Mouse (Mus musculus) embryonic facial prominence, embryonic 11.5 days (tissue): Measurements from ENCODE around the gene Rnf2. TPM values are rescaled to one million over a fixed set of nuclear protein-coding genes. Genes with fewer than 3 reads are reported as not detected.
"Not testable (repeated sequence)": the region's sequence is repeated elsewhere in the genome, so short reads cannot be mapped to it uniquely, and the experiment has no call there.

Experiments
- ATAC-seq: fragments of 200-750 bp; cut with Nextera tagmentation; replicated peaks from 2 replicates; pipeline ENCODE4 v1.8.0; 2017; ENCODE audit warnings: low read depth; ENCODE audit not compliant: insufficient number of reproducible peaks, low FRiP score, low TSS enrichment
- DNase-seq: peaks from one replicate; pipeline ENCODE4 v3.0.0-alpha.2; 2015; ENCODE audit warnings: low spot score
- H3K27ac ChIP-seq: fragments of 300-500 bp; sonication (generic); replicated peaks from 2 replicates; pipeline ENCODE4 v1.5.1; 2014; ENCODE audit warnings: mild to moderate bottlenecking, low read depth, low read length, control low read depth
- H3K27me3 ChIP-seq: fragments of 300-500 bp; sonication (generic); 2 replicates; pipeline ENCODE4 v1.6.1; 2014; ENCODE audit warnings: mild to moderate bottlenecking, low read length, moderate library complexity, mixed read lengths; ENCODE audit not compliant: control insufficient read depth, insufficient read depth
- H3K36me3 ChIP-seq: fragments of 300-500 bp; sonication (generic); replicated peaks from 2 replicates; pipeline ENCODE4 v1.6.1; 2014; ENCODE audit warnings: low read depth, mild to moderate bottlenecking, low read length, moderate library complexity, mixed read lengths; ENCODE audit not compliant: control insufficient read depth, insufficient read depth
- H3K4me1 ChIP-seq: fragments of 300-500 bp; sonication (generic); 2 replicates; pipeline ENCODE4 v1.6.1; 2014; ENCODE audit warnings: low read length, mixed read lengths; ENCODE audit not compliant: control insufficient read depth, insufficient read depth
- H3K4me2 ChIP-seq: fragments of 300-500 bp; sonication (generic); 2 replicates; pipeline ENCODE4 v1.6.1; 2014; ENCODE audit warnings: low read depth, mild to moderate bottlenecking, control low read depth, low read length, moderate library complexity
- H3K4me3 ChIP-seq: fragments of 300-500 bp; sonication (generic); 2 replicates; pipeline ENCODE4 v1.5.1; 2014; ENCODE audit warnings: low read depth, low read length, control low read depth
- H3K9ac ChIP-seq: fragments of 300-500 bp; sonication (generic); replicated peaks from 2 replicates; pipeline ENCODE4 v1.6.1; 2014; ENCODE audit warnings: mild to moderate bottlenecking, control low read depth, low read length
- H3K9me3 ChIP-seq: fragments of 300-500 bp; sonication (generic); replicated peaks from 2 replicates; pipeline ENCODE4 v1.6.1; 2016; ENCODE audit warnings: mild to moderate bottlenecking, low read length, inconsistent platforms, mixed read lengths; ENCODE audit not compliant: control insufficient read depth
- WGBS: fragments of 180-500 bp; shearing (Covaris S2); extraction: QIAGEN DNeasy Blood & Tissue Kit; methylation state at CpG from one replicate; pipeline ENCODE4 v1.1.7; 2014; 5-methylcytosine and 5-hydroxymethylcytosine counted together
- polyA plus RNA-seq: library from polyadenylated mRNA; unstranded; fragments of >200 nt; fragmentation: Nextera tagmentation; extraction: Ambion mirVana; gene quantifications from 2 replicates; pipeline ENCODE4 v1.2.1, GENCODE M21; 2014

Rnf2 gene
- polyA plus RNA-seq, 1 experiment from 2014 or later = 160 TPM

GRCm38 (mm10) chr1:151482497-151482896 lies 18.3 kb downstream of the Rnf2 start:
- ATAC-seq (no peak), DNase-seq (no peak)
- no peaks in the 10 kb centered on the region for H3K9me3 ChIP-seq
- no peak overlapping the region for H3K4me3 ChIP-seq
- H3K27me3 ChIP-seq = no peaks in the 10 kb centered on the region
- no peak overlapping the region for H3K4me2 ChIP-seq
- H3K4me1 ChIP-seq = no peaks in the 10 kb centered on the region
- H3K9ac ChIP-seq = no peak overlapping the region
- 97% methylated on average over 1 of the region's 1 CpGs for WGBS
- H3K27ac ChIP-seq = no peak overlapping the region
- no peaks in the 10 kb centered on the region for H3K36me3 ChIP-seq

- H3K27me3 ChIP-seq, H3K9me3 ChIP-seq, H3K27ac ChIP-seq, ATAC-seq, H3K4me3 ChIP-seq, DNase-seq, H3K4me1 ChIP-seq, H3K9ac ChIP-seq, H3K4me2 ChIP-seq: not testable (repeated sequence)
- peaks cover 12% of the 10 kb centered on the region for H3K36me3 ChIP-seq
- WGBS = 94% methylated on average over 8 of the region's 8 CpGs
Observed at GRCm38 (mm10) chr1:151472386-151472785, 28.4 kb downstream of the Rnf2 start.

- H3K27ac ChIP-seq = no peak overlapping the region
- no peaks in the 10 kb centered on the region for H3K4me1 ChIP-seq
- no peak overlapping the region for H3K4me2 ChIP-seq
- H3K9ac ChIP-seq = no peak overlapping the region
- no peak for ATAC-seq
- DNase-seq = no peak
- H3K9me3 ChIP-seq = no peaks in the 10 kb centered on the region
- H3K4me3 ChIP-seq = no peak overlapping the region
- H3K36me3 ChIP-seq = peaks cover 12% of the 10 kb centered on the region
- 76% methylated on average over 7 of the region's 7 CpGs for WGBS
- no peaks in the 10 kb centered on the region for H3K27me3 ChIP-seq
Observed at GRCm38 (mm10) chr1:151471429-151471828, 29.3 kb downstream of the Rnf2 start.

- no peak overlapping the region for H3K9ac ChIP-seq
- ATAC-seq (0 out of 2 replicates have a peak, but pooled peaks have one; percentile 29), DNase-seq (no peak)
- no peak overlapping the region for H3K4me2 ChIP-seq
- no peak overlapping the region for H3K4me3 ChIP-seq
- no peak overlapping the region for H3K27ac ChIP-seq
- H3K9me3 ChIP-seq = no peaks in the 10 kb centered on the region
- H3K27me3 ChIP-seq = no peaks in the 10 kb centered on the region
- no peaks in the 10 kb centered on the region for H3K4me1 ChIP-seq
- H3K36me3 ChIP-seq = peaks cover 3% of the 10 kb centered on the region; the same call in 1 of the 2 replicates
- WGBS = 90% methylated on average over 4 of the region's 4 CpGs
Observed at GRCm38 (mm10) chr1:151466571-151466970, 34.2 kb downstream of the Rnf2 start.

DNA sequence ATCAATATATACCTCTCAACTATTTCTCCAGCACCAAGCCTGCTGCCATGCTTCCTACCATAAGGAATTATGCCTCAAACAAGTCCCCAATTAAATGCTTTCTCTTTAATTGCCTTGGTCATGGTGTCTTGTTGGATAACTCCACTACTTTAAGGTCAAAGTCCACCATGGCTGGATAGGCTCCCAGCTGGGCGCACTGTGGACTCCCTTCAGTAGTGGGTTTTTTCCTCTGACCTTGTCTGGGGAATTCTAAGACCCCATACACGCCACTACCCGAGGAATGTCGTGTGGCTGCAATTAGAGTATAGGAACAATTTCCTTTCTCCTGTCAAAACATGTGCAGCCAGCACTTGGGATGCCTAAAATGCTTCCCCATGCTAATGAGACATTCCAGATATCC lies 35.8 kb downstream of the Rnf2 start:
- Histone ChIP-seq H3K9me3 (no peaks in the 10 kb centered on the region), H3K4me3 (no peak overlapping the region), H3K9ac (no peak overlapping the region), H3K27me3 (no peaks in the 10 kb centered on the region), H3K4me2 (no peak overlapping the region), H3K27ac (no peak overlapping the region), H3K4me1 (no peaks in the 10 kb centered on the region), H3K36me3 (peaks cover 3% of the 10 kb centered on the region; the same call in 1 of the 2 replicates)
- ATAC-seq (no peak), DNase-seq (peak; percentile 19)
- 25% methylated on average over 4 of the region's 4 CpGs for WGBS

DNA sequence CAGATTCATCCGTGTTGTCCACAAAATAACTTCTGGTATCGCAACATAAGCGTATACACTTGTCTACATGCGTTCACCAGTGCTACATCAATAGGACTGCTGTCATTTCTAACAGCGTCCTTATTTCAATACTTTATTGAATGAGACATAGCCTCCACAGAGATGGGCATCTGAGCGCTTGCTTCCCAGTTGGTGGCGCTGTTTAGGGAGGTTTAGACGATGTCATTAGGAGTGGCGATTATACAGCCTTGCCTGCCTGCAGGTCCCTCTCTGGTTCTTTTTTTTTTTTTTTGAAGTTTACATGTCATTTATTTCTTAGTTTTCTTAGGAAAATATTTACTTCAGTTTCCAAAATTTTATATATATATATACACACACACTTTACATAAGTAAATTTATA lies 39.5 kb downstream of the Rnf2 start:
- Histone ChIP-seq H3K4me3 (no peak overlapping the region), H3K36me3 (peaks cover 3% of the 10 kb centered on the region; the same call in 1 of the 2 replicates), H3K4me1 (no peaks in the 10 kb centered on the region), H3K9me3 (no peaks in the 10 kb centered on the region), H3K27ac (no peak overlapping the region), H3K4me2 (no peak overlapping the region), H3K9ac (no peak overlapping the region), H3K27me3 (no peaks in the 10 kb centered on the region)
- no peak for DNase-seq
- no peak for ATAC-seq
- WGBS = 77% methylated on average over 9 of the region's 9 CpGs

DNA sequence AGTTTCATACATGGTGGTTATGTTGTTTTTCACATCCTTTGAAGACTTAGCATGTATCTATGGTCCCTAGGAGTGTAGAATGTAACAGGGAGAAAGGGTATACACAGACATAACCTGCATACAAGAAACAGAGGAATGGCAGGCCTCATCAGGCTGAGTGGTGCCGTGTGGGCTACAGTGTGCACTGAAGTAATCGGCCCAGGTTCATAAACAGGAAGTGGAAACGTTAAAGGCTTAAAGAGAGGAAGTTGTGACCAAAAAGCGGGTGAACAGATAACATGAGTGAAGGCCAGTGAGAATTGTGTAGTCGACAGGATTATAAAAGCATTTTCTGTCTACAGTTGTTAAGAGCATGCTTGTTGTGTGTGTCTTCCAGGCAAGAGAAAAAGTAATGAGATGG lies 43.7 kb downstream of the Rnf2 start:
- no peaks in the 10 kb centered on the region for H3K9me3 ChIP-seq
- 81% methylated on average over 5 of the region's 5 CpGs for WGBS
- peaks cover 5% of the 10 kb centered on the region for H3K36me3 ChIP-seq
- no peaks in the 10 kb centered on the region for H3K4me1 ChIP-seq
- H3K27ac ChIP-seq = no peak overlapping the region
- no peak overlapping the region for H3K4me2 ChIP-seq
- no peak overlapping the region for H3K4me3 ChIP-seq
- H3K9ac ChIP-seq = no peak overlapping the region
- no peaks in the 10 kb centered on the region for H3K27me3 ChIP-seq
- ATAC-seq (no peak), DNase-seq (no peak)

GRCm38 (mm10) chr1:151451946-151452345 lies 48.8 kb downstream of the Rnf2 start:
- DNase-seq (no peak), ATAC-seq (no peak)
- no peaks in the 10 kb centered on the region for H3K4me1 ChIP-seq
- H3K27me3 ChIP-seq = no peaks in the 10 kb centered on the region
- no peak overlapping the region for H3K4me3 ChIP-seq
- no peak overlapping the region for H3K4me2 ChIP-seq
- H3K27ac ChIP-seq = no peak overlapping the region
- H3K36me3 ChIP-seq = peaks cover 2% of the 10 kb centered on the region; the same call in 1 of the 2 replicates
- no peaks in the 10 kb centered on the region for H3K9me3 ChIP-seq
- WGBS = 95% methylated on average over 11 of the region's 11 CpGs
- H3K9ac ChIP-seq = no peak overlapping the region
